Mouse (Mus musculus) adrenal gland, postnatal 0 days (tissue): Measurements from ENCODE around the gene Efcab6. TPM values are rescaled to one million over a fixed set of nuclear protein-coding genes. Genes with fewer than 3 reads are reported as not detected.

Source experiments
- polyA plus RNA-seq: library from polyadenylated mRNA; unstranded; fragments of >200 nt; fragmentation: Nextera tagmentation; extraction: Ambion mirVana; gene quantifications from 2 replicates; pipeline ENCODE4 v1.2.1, GENCODE M21; 2015

The Efcab6 gene
- 0.14 and 0.26 TPM in 2 replicates for polyA plus RNA-seq

GRCm38 (mm10) chr15:84065140-84065539 is at the start of gene Efcab6:
Gene Efcab6, minus strand, starts transcription at chr15:84065379.

GRCm38 (mm10) chr15:84105105-84105923 is 40.1 kb upstream of the Efcab6 start, which contains the start of gene Sult4a1:
Gene Sult4a1, minus strand, starts transcription at chr15:84105754.

Other genes starting within 250 kb of the Efcab6 start
- gene Sult4a1, start 40.4 kb upstream of the Efcab6 start, polyA plus RNA-seq = 7.8 and 24.9 TPM in 2 replicates
- gene Pnpla5, start 57.8 kb upstream of the Efcab6 start, polyA plus RNA-seq = not detected in 2 replicates
- gene Pnpla3, start 102.5 kb upstream of the Efcab6 start, polyA plus RNA-seq = 0.55 and 1.1 TPM in 2 replicates
- gene Samm50, start 126.9 kb upstream of the Efcab6 start, polyA plus RNA-seq = 69.1 and 127 TPM in 2 replicates
- 3.7 and 5.8 TPM in 2 replicates for gene Parvb, start 166.7 kb upstream of the Efcab6 start, polyA plus RNA-seq